15 mouse cellular contexts compared by ENCODE assay signal in the genomic region with DNA sequence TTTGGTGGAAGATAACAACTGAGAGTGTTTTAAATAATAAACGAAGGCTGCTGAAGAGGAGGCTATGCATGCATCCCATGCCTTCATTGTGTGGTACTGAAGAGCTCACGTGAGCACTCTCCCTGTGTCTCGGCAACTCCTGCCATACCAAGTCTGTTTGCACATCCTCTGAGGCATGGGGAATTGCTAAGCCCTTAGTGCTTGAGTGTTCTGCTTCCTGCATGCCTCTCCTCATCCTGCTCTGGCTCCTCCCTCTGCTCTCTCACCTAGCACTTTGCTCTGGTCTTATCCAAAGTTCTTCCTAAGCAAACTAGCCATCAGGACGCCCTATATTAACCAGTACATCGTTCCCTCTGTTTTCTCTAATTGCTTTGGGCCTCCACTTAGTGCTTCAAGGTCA.
"Had no signal": no experiment of that assay in that cellular context is flagged by ENCODE, and none has a peak within 500 bp of the region (broad histone marks: within the 10 kb centered on the region; RNA-seq: fewer than 3 reads in every experiment).

No protein-coding gene starts in this region.

- H3K27ac ChIP-seq: kidney, postnatal 0 days; left cerebral cortex, adult 2 months; limb, embryonic 12.5 days; limb, embryonic 15.5 days; liver, embryonic 14.5 days had no signal

- H3K9me3 ChIP-seq: limb, embryonic 12.5 days; limb, embryonic 15.5 days had no signal

- DNase-seq: kidney, adult 2 months; kidney, postnatal 36 days; layer of hippocampus, postnatal 36 days; left cerebral cortex, postnatal 4 days; liver, postnatal 0 days; midbrain, embryonic 14.5 days; right cerebral cortex, postnatal 4 days; thymus, postnatal 25 days had no signal

- H3K4me1 ChIP-seq: limb, embryonic 12.5 days; limb, embryonic 15.5 days had no signal

- H3K4me3 ChIP-seq: left cerebral cortex, adult 2 months; limb, embryonic 12.5 days; limb, embryonic 15.5 days had no signal

- ATAC-seq: liver, postnatal 0 days had no signal

- H3K9ac ChIP-seq: limb, embryonic 12.5 days; limb, embryonic 15.5 days; liver, embryonic 14.5 days; liver, postnatal 0 days had no signal

- H3K4me2 ChIP-seq: limb, embryonic 12.5 days; limb, embryonic 15.5 days; liver, embryonic 11.5 days; midbrain, embryonic 11.5 days had no signal

- H3K27me3 ChIP-seq: limb, embryonic 12.5 days; limb, embryonic 15.5 days had no signal

- H3K36me3 ChIP-seq: limb, embryonic 12.5 days; limb, embryonic 15.5 days had no signal
